Mouse (Mus musculus): ENCODE results near the gene Fam120c. TPM values are rescaled to one million over a fixed set of nuclear protein-coding genes. Genes with fewer than 3 reads are reported as not detected.

Fam120c gene
- 6.7 TPM for total RNA-seq (2023)

DNA sequence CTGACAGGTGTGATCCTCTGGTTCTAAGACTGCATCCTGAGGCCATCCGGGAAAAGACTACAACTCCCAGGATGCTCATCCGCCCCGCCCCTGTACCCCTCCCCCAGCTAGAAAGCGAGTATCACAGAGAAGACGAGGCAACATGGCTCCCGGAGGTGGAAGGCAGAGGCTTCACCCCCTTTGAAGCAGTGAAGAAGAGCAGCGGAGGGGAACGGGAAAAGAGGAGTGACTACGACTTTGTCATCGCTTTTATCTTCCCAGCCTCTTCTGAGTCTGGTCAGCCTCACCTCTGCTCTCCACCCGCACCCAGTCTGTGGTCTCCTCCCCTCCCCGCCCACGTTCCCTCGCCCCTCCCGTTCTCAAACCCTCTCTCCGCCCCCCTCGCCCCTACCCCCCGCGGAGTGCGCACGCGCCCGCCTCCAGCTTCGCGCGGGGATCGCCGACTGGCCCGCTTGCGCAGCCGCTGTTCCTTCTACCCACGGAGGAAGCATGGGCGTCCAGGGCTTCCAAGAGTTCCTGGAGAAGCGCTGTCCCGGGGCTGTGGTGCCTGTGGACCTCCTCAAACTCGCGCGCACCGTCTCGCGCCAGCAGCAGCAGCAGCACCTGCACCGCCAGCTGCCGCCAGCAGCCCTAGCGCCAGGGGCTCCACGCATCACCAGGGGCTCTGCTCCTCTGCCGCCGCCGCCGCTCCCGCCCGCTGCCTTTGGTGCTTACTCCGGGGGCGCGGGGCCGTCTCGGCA, at the start of gene Fam120c:
Gene Fam120c (plus strand): TSS at position 415 of the 740 bp plus-strand sequence.

DNA sequence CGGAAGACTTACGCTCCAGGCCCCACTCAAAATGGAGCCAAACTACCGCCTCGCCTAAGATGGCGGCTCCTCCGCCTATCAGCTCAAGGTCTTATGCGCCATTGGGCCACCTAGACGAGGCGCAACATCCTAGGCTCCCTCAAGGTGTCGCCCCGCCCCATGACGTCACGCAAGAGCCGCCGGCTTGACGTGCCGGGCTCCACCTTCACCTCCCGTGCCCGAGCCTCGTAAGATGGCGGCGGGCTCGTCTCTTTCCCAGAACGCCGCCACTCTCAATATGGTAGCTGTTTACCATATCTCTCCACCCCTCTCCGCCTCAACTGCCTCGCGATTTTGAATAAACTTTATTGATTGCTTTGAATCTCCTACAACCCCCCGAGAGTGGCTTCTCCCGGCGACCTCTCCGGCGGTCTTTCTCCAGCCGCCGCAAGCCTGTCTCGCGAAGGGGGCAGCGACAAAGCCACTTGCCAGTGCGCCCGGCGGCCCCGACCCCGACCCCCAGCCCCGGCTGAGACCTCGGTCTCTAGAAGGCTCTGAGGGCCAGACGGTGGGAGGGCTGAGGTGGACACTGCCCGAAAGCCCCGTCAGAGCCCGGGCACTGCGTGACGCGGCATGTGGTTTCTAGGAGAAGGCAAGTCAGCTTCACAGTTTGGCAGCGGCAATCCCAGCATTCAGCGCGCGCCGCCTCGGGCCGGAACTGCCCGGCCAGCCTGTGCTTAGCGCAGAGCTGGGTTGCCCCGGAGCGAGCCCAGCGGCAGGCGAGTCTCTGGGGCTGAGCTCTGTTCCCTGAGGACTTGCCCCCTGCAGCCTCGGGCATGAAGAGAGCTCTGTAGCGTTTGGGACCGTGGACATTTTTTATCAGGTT, 176.7 kb downstream of the Fam120c start, which contains the start of gene Phf8:
Gene Phf8 (plus strand): TSS at position 215 of the 865 bp plus-strand sequence.

Other genes with a start within 250 kb of the Fam120c start
- gene Tsr2, start 247.6 kb upstream of the Fam120c start, total RNA-seq (2023), result 50.5 TPM
- not detected for gene Wnk3, start 146.1 kb upstream of the Fam120c start, total RNA-seq (2023)
- 61.3 TPM for gene Phf8, start 176.5 kb downstream of the Fam120c start, total RNA-seq (2023)

All from CD4-positive naive resting alpha-beta T cell, adult 76 days (primary cell).